Mouse (Mus musculus) olfactory bulb, adult 2 months (tissue): ENCODE measurements around the gene Camta1.

Experiments used
- CTCF ChIP-seq: fragments of 200-500 bp; IDR thresholded peaks from 2 replicates; pipeline ENCODE4 v1.5.1; 2012; ENCODE audit warnings: low read depth, mild to moderate bottlenecking, low read length, moderate library complexity; ENCODE audit not compliant: insufficient read depth
- POLR2A ChIP-seq: fragments of 200-500 bp; IDR thresholded peaks from 2 replicates; pipeline ENCODE4 v1.6.1; 2012; ENCODE audit warnings: mild to moderate bottlenecking, low read depth, low read length, moderate library complexity; ENCODE audit not compliant: insufficient read depth

DNA sequence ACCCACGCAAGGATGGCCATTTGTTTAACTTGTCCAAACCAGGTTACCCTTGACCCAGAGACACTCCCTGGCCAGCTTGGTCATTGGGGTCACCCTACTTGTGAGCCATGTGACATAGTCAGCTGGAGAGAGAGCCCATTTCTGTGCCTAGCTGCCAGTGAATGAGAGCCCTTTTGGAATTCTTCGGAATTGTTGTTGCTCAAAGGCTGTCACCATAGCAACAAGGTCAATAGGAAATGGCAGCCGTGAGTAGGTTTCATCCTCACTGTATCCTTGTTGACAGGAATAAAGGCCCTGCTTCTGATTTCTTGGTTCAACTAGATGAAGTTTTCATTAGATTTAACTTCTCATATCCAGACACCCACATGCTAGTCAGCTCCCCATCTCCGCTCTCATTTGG lies 707.4 kb downstream of the Camta1 start:
- TF ChIP-seq CTCF: no peak
- TF ChIP-seq POLR2A: no peak
